Mouse (Mus musculus) embryonic facial prominence, embryonic 14.5 days (tissue): ENCODE data around the gene Fnip1. TPM values are rescaled to one million over a fixed set of nuclear protein-coding genes. Genes with fewer than 3 reads are reported as not detected.
"Not testable (repeated sequence)": the region's sequence is repeated elsewhere in the genome, so short reads cannot be mapped to it uniquely, and the experiment has no call there.

Experiments
- ATAC-seq: fragments of 200-750 bp; cut with Nextera tagmentation; 2 replicates; pipeline ENCODE4 v1.8.0; 2017; ENCODE audit warnings: low read depth, moderate number of reproducible peaks, moderate TSS enrichment
- DNase-seq: peaks from one replicate; pipeline ENCODE4 v3.0.0-alpha.2; 2015; ENCODE audit warnings: low spot score
- H3K27ac ChIP-seq: fragments of 300-500 bp; sonication (generic); replicated peaks from 2 replicates; pipeline ENCODE4 v1.5.1; 2014; ENCODE audit warnings: low read depth, mild to moderate bottlenecking, low read length, moderate library complexity
- H3K27me3 ChIP-seq: fragments of 300-500 bp; sonication (generic); replicated peaks from 2 replicates; pipeline ENCODE4 v1.6.1; 2014; ENCODE audit warnings: low read length; ENCODE audit not compliant: control insufficient read depth, insufficient read depth
- H3K36me3 ChIP-seq: fragments of 300-500 bp; sonication (generic); 2 replicates; pipeline ENCODE4 v1.6.1; 2014; ENCODE audit warnings: low read length, mixed read lengths; ENCODE audit not compliant: control insufficient read depth, insufficient read depth
- H3K4me1 ChIP-seq: fragments of 300-500 bp; sonication (generic); 2 replicates; pipeline ENCODE4 v1.6.1; 2014; ENCODE audit warnings: antibody characterized with exemption, low read length; ENCODE audit not compliant: control insufficient read depth, insufficient read depth
- H3K4me2 ChIP-seq: fragments of 300-500 bp; sonication (generic); 2 replicates; pipeline ENCODE4 v1.6.1; 2014; ENCODE audit warnings: low read depth, mild to moderate bottlenecking, low read length, moderate library complexity, mixed read lengths
- H3K4me3 ChIP-seq: fragments of 300-500 bp; sonication (generic); 2 replicates; pipeline ENCODE4 v1.5.1; 2014; ENCODE audit warnings: low read depth, mild to moderate bottlenecking, low read length
- H3K9ac ChIP-seq: fragments of 300-500 bp; sonication (generic); 2 replicates; pipeline ENCODE4 v1.6.1; 2014; ENCODE audit warnings: low read depth, mild to moderate bottlenecking, low read length, moderate library complexity, mixed read lengths
- H3K9me3 ChIP-seq: fragments of 300-500 bp; sonication (generic); 2 replicates; pipeline ENCODE4 v1.6.1; 2016; ENCODE audit warnings: low read length; ENCODE audit not compliant: control insufficient read depth
- WGBS: fragments of 180-500 bp; shearing (Covaris S2); extraction: QIAGEN DNeasy Blood & Tissue Kit; methylation state at CpG from one replicate; pipeline ENCODE4 v1.1.7; 2014; 5-methylcytosine and 5-hydroxymethylcytosine counted together
- polyA plus RNA-seq: library from polyadenylated mRNA; unstranded; fragments of >200 nt; fragmentation: Nextera tagmentation; extraction: Ambion mirVana; gene quantifications from 2 replicates; pipeline ENCODE4 v1.2.1, GENCODE M21; 2014

Fnip1 gene
- polyA plus RNA-seq, 1 experiment from 2014 or later, result 14.7 TPM

DNA sequence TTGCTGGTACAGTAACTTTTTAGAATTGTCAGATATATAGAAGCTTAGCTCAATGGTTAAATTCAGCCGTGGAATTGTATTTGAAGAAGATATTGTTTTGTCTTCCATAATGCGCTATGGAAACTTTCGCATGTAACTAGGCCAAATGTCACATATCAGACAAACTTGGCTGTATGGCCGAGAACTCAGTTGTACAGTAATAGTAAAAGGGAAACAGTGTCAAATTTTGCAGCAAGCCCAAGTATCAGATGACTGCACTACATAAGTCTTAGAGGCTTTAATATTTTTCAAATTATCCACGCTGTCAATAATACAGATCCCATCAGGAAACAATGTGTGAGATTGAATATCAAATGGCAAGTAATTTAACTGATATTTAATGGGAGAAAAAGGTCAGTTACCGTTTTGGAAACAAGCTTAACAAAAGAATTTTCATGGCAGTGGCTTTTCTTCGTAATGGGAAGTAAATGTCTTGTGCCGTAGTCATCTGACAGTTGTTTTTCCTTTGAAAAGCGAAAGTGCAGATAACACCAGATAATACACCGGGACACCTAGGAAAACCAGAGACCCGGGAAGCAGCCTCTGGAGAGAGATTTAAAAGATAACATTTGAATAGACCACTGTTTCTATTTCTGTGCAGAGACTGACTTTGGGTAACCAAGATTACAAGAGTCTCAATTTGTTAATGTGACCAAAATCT lies 1.1 kb downstream of the Fnip1 start:
- H3K4me3 ChIP-seq, result peak overlapping the region; percentile 97
- H3K4me1 ChIP-seq, result peaks cover 15% of the 10 kb centered on the region
- 28% methylated on average over 11 of the region's 11 CpGs for WGBS
- no peak overlapping the region for H3K27ac ChIP-seq
- peak overlapping the region; percentile 69 for H3K4me2 ChIP-seq
- DNase-seq (peak; percentile 9), ATAC-seq (no peak)
- no peaks in the 10 kb centered on the region for H3K36me3 ChIP-seq
- H3K27me3 ChIP-seq, result no peaks in the 10 kb centered on the region
- H3K9me3 ChIP-seq, result no peaks in the 10 kb centered on the region
- peak overlapping the region; percentile 93 for H3K9ac ChIP-seq

- H3K4me3 ChIP-seq, result peak overlapping the region; percentile 97
Observed at GRCm38 (mm10) chr11:54439691-54440029, 1.7 kb downstream of the Fnip1 start.

DNA sequence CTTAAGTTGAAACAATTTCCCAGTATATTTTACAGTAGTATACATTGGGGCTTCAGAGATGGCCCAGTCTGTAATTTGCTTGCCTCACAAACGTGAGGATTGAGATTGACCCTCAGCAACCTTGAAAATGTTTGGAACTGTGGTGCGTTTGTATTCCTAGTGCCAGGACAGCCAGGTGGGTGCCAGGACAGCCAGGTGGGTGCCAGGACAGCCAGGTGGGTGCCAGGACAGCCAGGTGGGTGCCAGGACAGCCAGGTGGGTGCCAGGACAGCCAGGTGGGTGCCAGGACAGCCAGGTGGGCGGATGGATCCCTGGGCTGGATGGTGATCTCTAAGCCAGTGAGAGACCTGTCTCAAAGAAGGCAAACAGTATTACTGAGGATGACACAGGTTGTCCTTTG lies 12.8 kb downstream of the Fnip1 start:
- not testable (repeated sequence) for H3K4me3 ChIP-seq, H3K9me3 ChIP-seq, H3K36me3 ChIP-seq, DNase-seq, H3K27ac ChIP-seq, H3K27me3 ChIP-seq, ATAC-seq, H3K9ac ChIP-seq, H3K4me1 ChIP-seq, H3K4me2 ChIP-seq
- 86% methylated on average over 3 of the region's 3 CpGs for WGBS

More at GRCm38 (mm10) chr11:54439691-54440029, 1.7 kb downstream of the Fnip1 start:
- Histone ChIP-seq H3K36me3 (no peaks in the 10 kb centered on the region), H3K4me1 (peaks cover 15% of the 10 kb centered on the region), H3K27ac (no peak overlapping the region), H3K4me2 (peak overlapping the region; percentile 69), H3K27me3 (no peaks in the 10 kb centered on the region), H3K9ac (no peak overlapping the region), H3K9me3 (no peaks in the 10 kb centered on the region)
- DNase-seq (no peak), ATAC-seq (no peak)
- 57% methylated on average over 3 of the region's 3 CpGs for WGBS

DNA sequence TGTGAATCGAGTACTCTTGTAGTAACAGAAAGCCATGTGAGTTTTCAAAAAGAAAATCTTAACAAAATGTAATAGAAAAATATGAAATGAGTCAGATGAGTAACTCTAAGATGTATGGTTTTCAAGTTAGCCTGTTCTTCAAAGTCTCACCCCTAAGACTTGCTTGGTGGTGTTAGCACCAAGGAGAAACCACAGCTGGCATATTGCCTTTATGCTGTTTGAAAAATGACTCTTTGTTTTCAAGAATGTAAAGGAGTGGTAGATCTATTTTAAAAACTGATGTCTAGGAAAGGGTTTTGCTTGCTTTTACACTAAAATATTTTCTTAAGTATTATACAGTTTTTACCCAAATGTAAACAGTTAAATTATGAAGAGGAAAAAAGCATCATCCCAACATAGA lies 16.5 kb downstream of the Fnip1 start:
- Histone ChIP-seq H3K36me3 (no peaks in the 10 kb centered on the region), H3K9me3 (no peaks in the 10 kb centered on the region), H3K27me3 (no peaks in the 10 kb centered on the region), H3K4me2 (no peak overlapping the region), H3K4me3 (no peak overlapping the region), H3K9ac (no peak overlapping the region), H3K27ac (no peak overlapping the region), H3K4me1 (no peaks in the 10 kb centered on the region)
- ATAC-seq, result no peak
- no peak for DNase-seq
- WGBS, result 85% methylated on average over 1 of the region's 1 CpGs

DNA sequence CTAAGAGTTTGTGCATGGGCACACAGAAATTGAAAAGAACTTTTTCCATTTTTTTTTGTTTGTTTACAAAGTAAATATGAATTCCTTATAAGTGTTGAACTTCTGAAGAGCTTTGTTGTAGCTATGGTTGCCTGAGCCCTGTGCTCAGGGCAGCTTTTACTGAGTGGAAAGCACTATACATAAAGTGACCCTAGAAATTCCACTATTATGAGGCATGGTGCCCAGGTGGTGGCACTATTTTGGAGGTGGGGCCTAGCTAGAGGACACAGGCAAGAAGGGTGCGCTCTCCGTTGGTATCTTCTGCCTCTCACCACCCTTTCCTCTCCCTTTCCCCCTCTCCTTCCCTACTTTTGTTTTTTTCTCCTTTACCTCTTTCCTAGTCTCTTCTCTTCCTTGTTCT lies 18.9 kb downstream of the Fnip1 start:
- Histone ChIP-seq H3K27ac (no peak overlapping the region), H3K9ac (no peak overlapping the region), H3K4me2 (no peak overlapping the region), H3K27me3 (no peaks in the 10 kb centered on the region), H3K9me3 (no peaks in the 10 kb centered on the region), H3K4me3 (no peak overlapping the region), H3K4me1 (no peaks in the 10 kb centered on the region), H3K36me3 (no peaks in the 10 kb centered on the region)
- 66% methylated on average over 2 of the region's 2 CpGs for WGBS
- ATAC-seq, result no peak
- no peak for DNase-seq

GRCm38 (mm10) chr11:54458168-54458567 lies 20.2 kb downstream of the Fnip1 start:
- Histone ChIP-seq H3K36me3 (no peaks in the 10 kb centered on the region), H3K9me3 (no peaks in the 10 kb centered on the region), H3K4me2 (no peak overlapping the region), H3K9ac (no peak overlapping the region), H3K4me1 (no peaks in the 10 kb centered on the region), H3K27me3 (no peaks in the 10 kb centered on the region), H3K27ac (no peak overlapping the region), H3K4me3 (no peak overlapping the region)
- ATAC-seq (no peak), DNase-seq (no peak)
- WGBS, result 91% methylated on average over 1 of the region's 1 CpGs

DNA sequence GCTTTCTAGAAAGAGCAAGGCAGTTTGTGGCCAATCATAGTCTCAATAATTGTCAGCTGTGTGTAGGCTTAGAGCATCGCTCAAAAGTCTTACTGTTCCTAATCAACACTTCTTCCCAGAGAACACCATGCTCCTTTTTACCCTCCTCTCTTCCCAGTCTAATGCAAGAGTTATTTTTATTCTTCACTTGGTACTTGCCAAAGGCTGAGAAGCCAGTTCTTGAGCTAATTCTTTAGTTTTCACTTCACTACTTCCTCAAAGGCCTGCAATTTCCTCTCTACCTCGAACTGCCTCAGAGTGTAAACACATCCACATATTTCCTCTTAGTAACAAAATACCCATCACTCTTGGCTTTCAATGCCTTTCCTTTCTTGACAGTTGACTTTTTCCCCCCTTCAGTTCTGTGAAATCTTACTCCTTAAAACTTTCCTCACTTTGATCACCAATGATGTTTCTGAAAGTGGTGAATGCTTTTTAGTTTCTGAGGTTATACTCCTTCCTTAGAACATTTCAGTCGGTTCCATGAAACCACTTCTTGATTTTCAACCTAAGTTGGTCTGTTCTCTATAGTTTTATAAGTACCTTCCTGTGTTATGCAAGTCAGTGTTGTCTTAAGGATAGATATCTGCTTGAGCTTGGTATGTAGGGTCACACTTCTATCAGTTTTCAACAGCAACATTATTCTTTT lies 26.7 kb downstream of the Fnip1 start:
- H3K4me3 ChIP-seq, result no peak overlapping the region
- peaks cover 5% of the 10 kb centered on the region; the same call in 1 of the 2 replicates for H3K4me1 ChIP-seq
- H3K27ac ChIP-seq, result no peak overlapping the region
- H3K36me3 ChIP-seq, result peaks cover 4% of the 10 kb centered on the region; the same call in 1 of the 2 replicates
- H3K9me3 ChIP-seq, result no peaks in the 10 kb centered on the region
- ATAC-seq (no peak), DNase-seq (peak; percentile 20)
- H3K27me3 ChIP-seq, result no peaks in the 10 kb centered on the region
- H3K4me2 ChIP-seq, result no peak overlapping the region
- WGBS, result 39% methylated on average over 3 of the region's 3 CpGs
- no peak overlapping the region for H3K9ac ChIP-seq

DNA sequence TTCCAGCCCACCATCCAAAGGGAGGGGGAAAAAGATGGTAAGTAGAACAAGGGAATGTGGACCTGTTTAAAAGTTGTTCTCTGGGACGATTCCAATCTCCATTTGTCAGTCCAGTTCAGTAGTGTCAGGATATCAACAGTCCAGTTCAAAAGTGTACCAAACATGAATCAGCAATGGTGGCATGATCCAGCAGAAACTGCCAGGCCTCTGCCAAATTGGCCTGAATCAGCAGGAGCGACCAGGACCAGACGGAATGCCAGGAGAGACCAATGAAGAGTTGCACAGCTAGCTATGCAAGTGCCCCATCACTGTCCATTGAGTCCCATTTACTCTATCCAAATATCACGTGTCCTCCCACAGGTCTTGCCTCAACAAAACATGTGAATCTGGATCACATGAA lies 34.2 kb downstream of the Fnip1 start:
- 93% methylated on average over 4 of the region's 4 CpGs for WGBS
- H3K4me1 ChIP-seq, result no peaks in the 10 kb centered on the region
- H3K9ac ChIP-seq, result no peak overlapping the region
- H3K27ac ChIP-seq, result no peak overlapping the region
- no peaks in the 10 kb centered on the region for H3K9me3 ChIP-seq
- H3K36me3 ChIP-seq, result peaks cover 28% of the 10 kb centered on the region
- no peak for ATAC-seq
- no peak overlapping the region for H3K4me2 ChIP-seq
- DNase-seq, result no peak
- no peak overlapping the region for H3K4me3 ChIP-seq
- no peaks in the 10 kb centered on the region for H3K27me3 ChIP-seq

GRCm38 (mm10) chr11:54478414-54478813 lies 40.4 kb downstream of the Fnip1 start:
- no peak overlapping the region for H3K9ac ChIP-seq
- ATAC-seq (no peak), DNase-seq (no peak)
- no peaks in the 10 kb centered on the region for H3K27me3 ChIP-seq
- H3K9me3 ChIP-seq, result no peaks in the 10 kb centered on the region
- no peaks in the 10 kb centered on the region for H3K4me1 ChIP-seq
- no peak overlapping the region for H3K27ac ChIP-seq
- no peak overlapping the region for H3K4me3 ChIP-seq
- peaks cover 23% of the 10 kb centered on the region for H3K36me3 ChIP-seq
- 93% methylated on average over 1 of the region's 1 CpGs for WGBS
- no peak overlapping the region for H3K4me2 ChIP-seq
